Comparison of ENCODE assay signal across 17 mouse cellular contexts in the genomic region with DNA sequence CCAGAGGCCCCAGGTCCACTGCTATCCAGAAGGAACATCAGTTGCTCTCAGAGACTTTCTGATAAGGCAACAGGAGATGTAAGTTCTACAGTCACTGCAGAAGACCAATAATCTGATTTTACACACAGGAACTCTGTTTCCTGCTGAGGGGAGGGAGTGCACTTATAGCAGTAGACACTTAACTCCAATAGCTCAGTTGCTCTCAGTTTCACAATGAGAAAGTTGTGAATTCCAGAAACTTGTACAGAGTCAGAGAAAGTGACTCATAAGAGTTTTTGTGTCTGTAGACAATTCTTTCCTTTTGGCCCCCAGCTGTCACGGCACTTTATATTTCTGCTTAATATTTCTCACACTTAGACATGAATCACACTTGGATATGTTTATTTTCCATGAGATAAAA.
DNase-seq lines count a peak whose midpoint lies in the region.
"Had no signal": no experiment of that assay in that cellular context is flagged by ENCODE, and none has a peak within 500 bp of the region (broad histone marks: within the 10 kb centered on the region; RNA-seq: fewer than 3 reads in every experiment).

No protein-coding gene starts in this region.

- DNase-seq in 3134 (ENCODE audit: extremely low read depth, insufficient read length, low spot score): peak; percentile 15
- peak; percentile 42 for DNase-seq in CD4-positive helper T cell, adult 2 months (ENCODE audit: low read depth, low spot score)
- peak; percentile 33 for DNase-seq in NIH3T3 (ENCODE audit: low read depth)
- DNase-seq in induced T-regulatory cell, adult 2 months (ENCODE audit: low read depth): peak; percentile 31
- no peak for DNase-seq in thymus, postnatal 0 days (ENCODE audit: low spot score)
- DNase-seq in ovary, postnatal 36 days (ENCODE audit: low spot score): no peak
- no peak for DNase-seq in heart, adult 11 months
- DNase-seq: adrenal gland, postnatal 14 days; B cell, adult 2 months; cerebellum, adult 11 months; cerebellum, adult 9-10 months; gastrocnemius, postnatal 10 days; heart, postnatal 14 days; kidney, adult 8-10 months; liver; lung, adult 2 months; thymus, postnatal 25 days had no signal

Comparison
In these comparisons a context has a peak if more than half of its experiments do, and no peak if none do; other contexts are left out.
1. DNase-seq: peak in 3134 (single experiment), CD4-positive helper T cell, adult 2 months (single experiment), NIH3T3 (single experiment) and induced T-regulatory cell, adult 2 months (single experiment); none in thymus, postnatal 0 days (single experiment), ovary, postnatal 36 days (single experiment) and heart, adult 11 months (single experiment).